Mouse (Mus musculus) erythroid progenitor cell, adult 5-6 weeks (primary cell): Measurements from ENCODE around the gene Cttn. TPM values are rescaled to one million over a fixed set of nuclear protein-coding genes. Genes with fewer than 3 reads are reported as not detected.

Experiments
- ATAC-seq: replicated peaks from 2 replicates; pipeline ENCODE4 v1.8.0; 2016; ENCODE audit warnings: moderate number of reproducible peaks, mild to moderate bottlenecking, moderate TSS enrichment, inconsistent platforms; ENCODE audit not compliant: poor library complexity, low FRiP score, severe bottlenecking
- total RNA-seq, 2 experiments: library from RNA; stranded (forward) in 1 of 2; stranded (reverse) in 1 of 2; fragments of 150-400 nt in 1 of 2; fragments of 186-747, 209-891 nt in 1 of 2; gene quantifications; 2 replicates each; pipeline versions ENCODE4 v1.2.3 to v1.2.4; 2015 to 2017; ENCODE audit warnings: low replicate concordance in 2 of 2

The Cttn gene
- total RNA-seq, 2 experiments from 2014 or later = 1.3 to 4.1 TPM

DNA sequence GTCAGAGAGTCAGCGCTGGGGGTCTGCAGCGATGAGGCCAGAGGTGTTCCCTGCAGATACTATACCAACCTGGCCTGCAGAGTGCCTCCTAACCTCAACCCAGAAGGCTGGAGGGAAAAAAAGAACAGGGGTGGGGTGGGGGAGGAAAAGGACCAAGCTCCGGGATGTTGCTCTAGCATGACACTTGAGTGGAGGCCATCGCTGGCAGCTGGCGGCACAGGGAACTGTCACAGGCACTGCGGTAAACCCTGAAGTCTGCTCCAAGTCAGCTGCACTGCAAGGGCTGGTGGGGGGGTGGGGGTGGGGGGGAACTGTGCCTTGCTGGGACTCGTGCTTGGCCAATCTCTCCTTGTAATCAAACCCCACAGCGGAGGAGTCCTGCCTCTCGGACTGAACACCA is 20.1 kb downstream of the Cttn start:
- ATAC-seq = no peak

- ATAC-seq = no peak
Observed at GRCm38 (mm10) chr7:144449637-144450570, 20.9 kb downstream of the Cttn start.

GRCm38 (mm10) chr7:144448186-144448585 is 22.6 kb downstream of the Cttn start:
- ATAC-seq = no peak

- 0 out of 2 replicates have a peak, but pooled peaks have one; percentile 3 for ATAC-seq
Observed at GRCm38 (mm10) chr7:144447146-144447545, 23.7 kb downstream of the Cttn start.

GRCm38 (mm10) chr7:144444788-144445187 is 26.0 kb downstream of the Cttn start:
- ATAC-seq = no peak

DNA sequence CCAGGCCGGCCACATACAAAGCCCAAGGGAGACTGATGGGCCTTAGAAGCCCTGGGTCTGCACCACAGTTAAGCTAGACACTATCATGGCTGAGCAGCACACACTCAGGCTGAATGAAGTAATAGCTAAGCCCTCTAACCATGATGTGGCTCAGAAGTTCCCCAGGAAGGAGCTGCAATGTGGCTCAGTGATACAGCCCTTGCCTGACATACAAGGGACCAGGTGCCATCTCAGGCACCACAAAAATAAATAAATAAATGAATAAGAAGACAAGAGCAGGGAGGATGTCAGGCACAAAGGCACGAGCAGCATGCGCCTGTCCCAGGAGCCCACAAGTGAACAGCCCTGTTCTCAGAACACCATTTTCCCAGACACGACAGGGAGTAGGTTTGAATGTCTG is 28.8 kb downstream of the Cttn start:
- ATAC-seq = no peak

- ATAC-seq = no peak
Observed at GRCm38 (mm10) chr7:144441466-144441865, 29.3 kb downstream of the Cttn start.

GRCm38 (mm10) chr7:144438811-144439210 is 32.0 kb downstream of the Cttn start:
- ATAC-seq = no peak

DNA sequence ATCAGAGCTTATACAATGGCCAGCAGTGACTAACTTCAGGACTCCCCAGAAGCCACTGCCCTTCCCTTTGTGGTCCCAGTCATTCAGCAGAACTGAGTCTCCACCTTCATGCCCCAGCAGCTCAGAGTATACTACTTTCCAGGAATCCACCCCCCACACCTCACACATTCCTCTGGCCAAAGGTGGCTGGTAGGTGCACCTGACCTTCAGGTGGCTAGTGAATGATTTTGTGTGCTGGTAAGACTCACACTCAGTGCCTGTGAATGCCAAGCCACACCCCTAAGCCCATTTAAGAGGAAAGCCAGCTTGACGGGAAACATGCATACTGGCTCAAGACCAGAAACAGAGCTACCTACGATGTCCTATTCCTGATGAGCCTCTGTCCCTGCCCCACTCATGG is 37.9 kb downstream of the Cttn start:
- no peak for ATAC-seq

DNA sequence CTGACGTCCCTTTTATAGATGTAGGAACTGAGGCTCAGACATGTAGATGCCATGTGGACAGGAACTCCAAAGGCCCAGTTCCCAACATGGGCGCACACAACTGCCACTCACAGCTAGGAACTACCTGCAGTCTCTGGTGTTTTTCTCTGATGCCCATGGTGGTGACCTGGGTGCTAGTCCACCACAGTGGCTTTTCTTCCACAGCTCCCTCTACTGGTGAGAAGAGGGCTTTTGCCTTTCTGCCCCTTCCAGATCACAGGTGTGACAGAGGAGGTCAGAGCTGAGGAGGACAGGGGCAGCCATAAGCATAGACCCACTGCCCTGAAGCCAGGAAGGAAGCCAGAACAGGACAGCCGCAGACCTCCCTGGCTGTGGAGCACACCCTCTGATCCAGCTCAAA is 43.3 kb downstream of the Cttn start:
- no peak for ATAC-seq

- no peak for ATAC-seq
Observed at GRCm38 (mm10) chr7:144426594-144426993, 44.2 kb downstream of the Cttn start.

DNA sequence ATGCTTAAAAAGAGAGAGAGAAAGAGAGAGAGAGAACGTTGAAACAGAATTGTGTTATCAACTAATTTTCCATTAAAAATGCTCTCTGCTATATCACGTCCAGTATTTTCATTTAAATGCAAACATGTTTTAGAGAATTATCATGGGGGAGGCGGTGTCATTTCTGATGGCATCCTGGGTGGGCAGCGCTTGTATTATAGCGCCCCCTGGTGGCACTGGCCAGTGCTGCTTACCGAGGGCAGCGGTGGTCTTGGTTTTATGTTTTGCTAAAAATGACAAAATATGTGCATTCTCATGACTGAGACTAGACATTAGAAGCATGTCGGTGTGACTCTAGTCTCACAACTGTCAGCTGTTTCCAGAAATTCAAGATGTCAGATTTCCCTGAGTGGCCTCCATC is 44.9 kb downstream of the Cttn start:
- ATAC-seq = 0 out of 2 replicates have a peak, but pooled peaks have one; percentile 16

DNA sequence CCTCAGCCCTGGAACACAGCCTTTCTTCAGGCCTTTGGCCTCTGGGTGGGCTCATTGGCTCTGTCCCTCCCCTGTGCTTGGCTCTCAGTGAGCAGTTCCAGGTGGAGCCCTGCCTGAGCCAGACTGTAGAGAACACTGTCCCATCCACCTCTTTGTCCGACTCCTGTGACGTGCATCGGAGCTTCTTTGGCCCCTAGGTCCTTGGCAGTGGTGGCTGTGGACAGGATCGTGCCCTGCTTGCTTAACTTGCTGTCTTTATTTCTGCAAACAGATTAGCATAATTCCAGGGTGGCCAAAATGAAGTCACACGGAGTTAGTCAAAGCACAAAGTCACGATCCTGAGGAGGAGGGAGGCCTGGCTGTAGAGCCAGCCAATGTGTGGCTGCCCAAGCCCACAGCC is 49.3 kb downstream of the Cttn start:
- no peak for ATAC-seq

DNA sequence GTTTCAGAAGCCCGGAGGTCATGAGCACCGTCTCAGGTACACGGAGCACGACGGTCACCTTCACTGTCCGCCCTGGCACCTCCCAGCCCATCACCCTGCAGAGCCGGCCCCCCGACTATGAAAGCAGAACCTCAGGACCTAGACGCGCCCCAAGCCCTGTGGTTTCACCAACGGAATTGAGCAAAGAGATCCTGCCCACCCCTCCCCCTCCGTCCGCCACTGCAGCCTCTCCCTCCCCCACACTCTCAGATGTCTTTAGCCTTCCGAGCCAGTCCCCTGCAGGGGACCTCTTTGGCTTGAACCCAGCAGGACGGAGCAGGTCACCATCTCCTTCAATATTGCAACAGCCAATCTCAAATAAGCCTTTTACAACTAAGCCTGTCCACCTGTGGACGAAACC is 50.3 kb downstream of the Cttn start:
- no peak for ATAC-seq

- ATAC-seq = no peak
Observed at GRCm38 (mm10) chr7:144417644-144418343, 53.0 kb downstream of the Cttn start.

GRCm38 (mm10) chr7:144417234-144417633 is 53.6 kb downstream of the Cttn start:
- ATAC-seq = no peak

DNA sequence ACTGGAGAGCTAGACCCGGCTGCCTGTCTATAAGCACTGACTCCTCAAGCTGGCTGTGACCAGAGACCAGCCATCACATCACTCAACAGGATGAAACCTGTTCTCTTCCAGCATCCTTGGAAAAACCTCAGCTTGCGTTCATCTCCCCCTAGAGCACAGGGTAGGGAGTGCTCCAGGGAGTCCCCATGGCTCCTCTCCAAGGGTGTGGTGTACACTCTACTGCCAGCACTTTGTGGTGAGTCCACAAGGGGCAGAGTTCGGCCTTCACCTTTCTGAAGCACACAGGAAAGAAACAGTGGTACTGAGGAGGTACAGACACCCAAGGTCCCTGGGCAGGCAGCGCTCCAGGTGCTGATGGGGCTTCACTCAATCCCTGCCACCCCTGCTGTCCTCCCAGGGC is 55.0 kb downstream of the Cttn start:
- ATAC-seq = no peak

- ATAC-seq = no peak
Observed at GRCm38 (mm10) chr7:144414632-144415031, 56.2 kb downstream of the Cttn start.

- ATAC-seq = no peak
Observed at GRCm38 (mm10) chr7:144411967-144412906, 58.6 kb downstream of the Cttn start.

DNA sequence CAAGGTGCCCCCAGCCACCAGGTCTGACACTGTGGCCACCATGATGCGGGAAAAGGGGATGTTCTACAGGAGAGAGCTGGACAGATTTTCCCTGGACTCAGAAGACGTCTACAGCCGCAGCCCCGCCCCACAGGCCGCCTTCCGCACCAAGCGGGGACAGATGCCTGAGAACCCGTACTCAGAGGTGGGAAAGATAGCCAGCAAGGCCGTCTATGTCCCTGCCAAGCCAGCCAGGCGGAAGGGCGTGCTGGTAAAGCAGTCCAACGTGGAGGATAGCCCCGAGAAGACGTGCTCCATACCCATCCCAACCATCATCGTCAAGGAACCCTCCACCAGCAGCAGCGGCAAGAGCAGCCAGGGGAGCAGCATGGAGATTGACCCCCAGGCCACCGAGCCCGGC is 61.1 kb downstream of the Cttn start:
- no peak for ATAC-seq
